Mouse (Mus musculus) myocyte (in vitro differentiated cells): ENCODE data around the gene Nrgn.

Experiments used
- CEBPB ChIP-seq: IDR thresholded peaks from 2 replicates; pipeline ENCODE4 v1.6.1; 2011; ENCODE audit warnings: mild to moderate bottlenecking, moderate library complexity; ENCODE audit not compliant: poor library complexity, insufficient read depth, severe bottlenecking
- E2F4 ChIP-seq: IDR thresholded peaks from one replicate; pipeline ENCODE4 v1.6.1; 2011; ENCODE audit warnings: mild to moderate bottlenecking, control low read depth, moderate library complexity; ENCODE audit not compliant: insufficient read depth
- MAX ChIP-seq: IDR thresholded peaks from one replicate; pipeline ENCODE4 v1.6.1; 2011; ENCODE audit warnings: low read depth, mild to moderate bottlenecking, control low read depth
- MYOD1 ChIP-seq, 3 experiments: IDR thresholded peaks; one replicate each; pipeline ENCODE4 v1.6.1; 2011; ENCODE audit warnings: control low read depth in 2 of 3, low read depth in 2 of 3, mild to moderate bottlenecking in 2 of 3, moderate library complexity in 1 of 3; ENCODE audit not compliant: insufficient read length in 2 of 3, control insufficient read depth in 1 of 3
- MYOG ChIP-seq, 3 experiments: IDR thresholded peaks; one replicate each; pipeline ENCODE4 v1.6.1; 2011; ENCODE audit warnings: control low read depth in 2 of 3, low read depth in 2 of 3, mild to moderate bottlenecking in 2 of 3; ENCODE audit not compliant: insufficient read length in 2 of 3, control insufficient read depth in 1 of 3, insufficient read depth in 1 of 3
- POLR2A ChIP-seq: IDR thresholded peaks from one replicate; pipeline ENCODE4 v1.6.1; 2011; ENCODE audit warnings: low read depth, mild to moderate bottlenecking, control low read depth, moderate library complexity; ENCODE audit not compliant: insufficient read length
- POLR2AphosphoS2 ChIP-seq: IDR thresholded peaks from one replicate; pipeline ENCODE4 v1.6.1; 2011; ENCODE audit warnings: low read depth, control low read depth; ENCODE audit not compliant: insufficient read length
- TCF12 ChIP-seq: IDR thresholded peaks from one replicate; pipeline ENCODE4 v1.6.1; 2011; ENCODE audit warnings: mild to moderate bottlenecking, control low read depth; ENCODE audit not compliant: poor library complexity, insufficient read depth, severe bottlenecking
- TCF3 ChIP-seq: IDR thresholded peaks from one replicate; pipeline ENCODE4 v1.6.1; 2011; ENCODE audit warnings: low read depth, control low read depth; ENCODE audit not compliant: insufficient read length
- USF1 ChIP-seq: IDR thresholded peaks from one replicate; pipeline ENCODE4 v1.6.1; 2011; ENCODE audit warnings: low read depth, mild to moderate bottlenecking, control low read depth, moderate library complexity

DNA sequence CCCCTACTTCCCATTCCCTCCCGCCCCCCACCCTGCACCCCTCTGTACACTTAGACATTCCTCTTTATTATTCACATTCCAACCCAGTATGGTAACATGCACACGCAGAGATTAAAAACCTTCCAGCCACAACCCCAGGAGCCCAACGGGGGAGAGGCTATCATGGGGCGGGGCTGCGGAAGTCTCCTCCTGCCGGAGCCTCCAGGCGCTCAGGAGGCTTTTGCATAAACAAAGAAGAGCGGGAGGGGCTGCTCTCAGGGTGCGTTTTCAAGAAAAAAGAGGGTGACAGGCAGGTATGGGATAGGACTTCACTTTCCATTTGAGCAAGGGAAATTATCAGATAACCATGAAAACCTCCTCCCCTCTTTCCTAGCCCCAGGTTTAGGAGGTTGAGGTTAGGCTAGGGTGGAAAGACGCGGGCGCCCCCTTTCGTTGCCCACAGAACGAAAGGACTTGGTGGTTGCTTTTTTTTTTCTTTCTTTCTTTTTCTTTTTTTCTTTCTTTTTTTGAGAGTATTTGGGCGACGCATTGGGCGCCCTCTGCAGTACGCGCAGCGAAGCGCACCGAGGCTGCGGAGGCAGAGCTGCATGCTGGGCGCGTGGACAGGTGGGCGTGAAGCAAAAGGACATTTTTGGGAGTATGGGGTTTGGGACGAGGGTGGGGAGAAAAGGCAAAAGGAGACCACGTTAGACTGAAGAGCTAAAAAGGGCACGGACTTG is 8.1 kb downstream of the Nrgn start:
- TF ChIP-seq POLR2A: no peak
- no peak for TF ChIP-seq MAX
- no peak for TF ChIP-seq MYOD1 (IDR thresholded peaks at IDR 0.05; ENCODE audit: control insufficient read depth in 1 of 3, insufficient read length in 2 of 3, low read depth in 2 of 3)
- no peak for TF ChIP-seq E2F4
- TF ChIP-seq TCF12: no peak
- TF ChIP-seq CEBPB: no peak
- no peak for TF ChIP-seq USF1
- no peak for TF ChIP-seq TCF3
- no peak for TF ChIP-seq POLR2AphosphoS2
- no peak for TF ChIP-seq MYOG (IDR thresholded peaks at IDR 0.05; ENCODE audit: control insufficient read depth in 1 of 3, insufficient read depth in 1 of 3, insufficient read length in 2 of 3, low read depth in 2 of 3)
